Mouse (Mus musculus): Measurements from ENCODE around the gene Pars2. TPM values are rescaled to one million over a fixed set of nuclear protein-coding genes. Genes with fewer than 3 reads are reported as not detected.

Pars2 gene
- 1 to 10 TPM; 6.1 to 8.5 TPM for total RNA-seq (2021)
- long read RNA-seq, experiment 1, partial matches to known transcripts = 0 of 7 reads
- long read RNA-seq, experiment 1, other reads (novel, unspliced or antisense) = 2 of 7 reads
- long read RNA-seq, experiment 2, transcript Pars2-203 (2 exons, 502 nt) = major isoform, 6 of 19 reads
- long read RNA-seq, experiment 2, partial matches to known transcripts = 0 of 19 reads
- long read RNA-seq, experiment 2, other reads (novel, unspliced or antisense) = 9 of 19 reads

DNA sequence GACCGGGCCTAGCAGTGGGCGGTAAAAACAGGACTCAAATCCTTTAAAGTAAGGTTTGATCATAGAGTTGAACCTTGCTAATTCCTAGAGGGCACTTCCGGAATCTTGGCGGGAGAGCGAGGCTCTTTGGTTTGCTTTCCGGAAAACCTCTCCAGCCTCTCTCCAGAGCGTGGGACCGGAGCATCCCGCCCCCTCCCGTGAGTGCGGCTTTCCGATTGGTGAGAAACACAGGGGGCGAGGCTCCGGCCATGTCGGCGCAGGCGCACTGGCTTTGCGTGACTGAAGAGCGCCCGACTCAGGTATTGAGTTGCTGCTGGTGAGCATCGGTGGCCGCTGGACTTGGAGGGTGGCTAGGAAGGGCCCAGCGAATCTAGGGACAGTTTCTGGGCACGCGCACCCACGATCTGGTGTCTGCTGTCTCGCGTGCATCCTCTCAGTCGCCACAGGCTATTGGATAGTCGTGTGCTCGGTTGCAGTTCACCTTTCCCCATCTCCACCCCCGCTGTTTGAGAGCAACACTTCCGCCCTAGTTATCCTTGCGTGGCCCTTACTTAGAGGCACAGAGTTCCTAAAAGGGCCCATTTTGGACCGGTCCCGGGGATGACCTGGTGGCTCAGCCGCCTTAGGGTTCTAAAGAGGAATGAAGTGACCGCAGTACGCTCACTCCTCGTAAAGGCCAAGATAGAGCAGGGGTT, at the start of gene Pars2:
Gene Pars2, plus strand, starts transcription at position 237 of the 695 bp plus-strand sequence.
- peak; percentile 98 for DNase-seq (ENCODE audit: low spot score in 2 of 2)
- Histone ChIP-seq H3K4me3 (peak within 1 kb of the TSS; percentile 70), H3K27ac (peak within 1 kb of the TSS; percentile 90)
- no peak for TF ChIP-seq CTCF (conservative IDR thresholded peaks at IDR 0.05)

- no peak for DNase-seq (ENCODE audit: low spot score in 2 of 2)
- Histone ChIP-seq H3K4me3 (0 out of 2 replicates have a peak overlapping the region, but pooled peaks have one; percentile 24), H3K27ac (no peak overlapping the region)
- TF ChIP-seq CTCF (conservative IDR thresholded peaks at IDR 0.05) = no peak
Measured at GRCm38 (mm10) chr4:106606639-106607554, 44.0 kb upstream of the Pars2 start.

DNA sequence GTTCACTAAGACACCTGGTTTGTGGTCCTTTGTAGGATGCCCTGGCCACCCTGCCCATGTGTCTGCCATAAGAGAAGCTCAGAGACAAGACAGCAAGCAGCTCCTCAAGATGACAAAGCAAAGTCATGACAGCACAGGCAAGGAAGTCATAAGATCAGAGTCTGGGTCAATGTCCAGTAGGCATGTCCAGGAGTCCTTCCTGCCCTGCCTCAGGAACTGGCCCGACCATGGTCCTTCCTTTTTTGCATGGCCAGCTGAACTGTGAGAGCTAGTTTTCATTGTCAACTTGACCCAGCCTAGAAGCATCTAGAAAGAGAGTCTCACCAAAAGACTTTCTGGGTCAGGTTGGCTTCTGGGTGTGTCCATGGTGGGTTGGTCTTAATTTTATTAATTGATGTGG, 43.0 kb upstream of the Pars2 start:
- H3K4me3 ChIP-seq = no peak overlapping the region
- no peak for DNase-seq (ENCODE audit: low spot score in 2 of 2)
- TF ChIP-seq CTCF (conservative IDR thresholded peaks at IDR 0.05) = no peak
- no peak overlapping the region for H3K27ac ChIP-seq

GRCm38 (mm10) chr4:106613105-106613504, 37.8 kb upstream of the Pars2 start:
- no peak for DNase-seq (ENCODE audit: low spot score in 2 of 2)
- Histone ChIP-seq H3K27ac (no peak overlapping the region), H3K4me3 (no peak overlapping the region)
- no peak for TF ChIP-seq CTCF (conservative IDR thresholded peaks at IDR 0.05)

GRCm38 (mm10) chr4:106613560-106613959, 37.3 kb upstream of the Pars2 start:
- TF ChIP-seq CTCF (conservative IDR thresholded peaks at IDR 0.05) = no peak
- no peak for DNase-seq (ENCODE audit: low spot score in 2 of 2)
- Histone ChIP-seq H3K27ac (no peak overlapping the region), H3K4me3 (no peak overlapping the region)

DNA sequence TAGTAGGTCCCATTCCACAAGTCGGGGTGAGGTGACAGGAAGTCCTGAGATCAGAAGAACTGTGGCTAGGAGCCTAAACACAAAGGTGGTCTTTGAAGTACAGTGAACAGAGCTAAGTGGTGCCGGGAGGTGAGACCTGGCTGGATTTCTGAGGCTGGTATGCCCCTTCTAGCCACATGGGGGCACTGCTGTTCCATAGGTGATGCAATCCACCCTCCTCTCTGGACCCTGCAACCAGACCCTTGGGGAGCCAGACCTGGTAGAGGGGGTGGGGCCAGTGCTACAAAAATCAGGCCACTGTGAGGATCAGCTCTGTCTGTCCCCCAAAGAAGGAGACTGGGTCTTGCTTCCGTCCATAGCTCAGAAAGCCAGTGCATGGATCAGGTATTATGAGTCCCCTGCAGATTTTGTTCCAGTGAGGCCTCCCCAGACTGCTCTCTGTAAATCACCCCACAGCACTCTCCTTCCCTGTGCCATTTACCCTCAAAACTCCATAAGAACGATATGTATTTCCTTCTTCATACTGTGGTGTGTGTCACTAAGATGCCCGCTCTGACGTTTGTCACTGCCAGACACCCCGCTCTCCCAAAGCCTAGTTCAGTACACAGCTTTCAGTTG, 36.6 kb upstream of the Pars2 start:
- peak; percentile 98 for TF ChIP-seq CTCF (conservative IDR thresholded peaks at IDR 0.05)

GRCm38 (mm10) chr4:106614881-106615280, 36.0 kb upstream of the Pars2 start:
- Histone ChIP-seq H3K27ac (peak overlapping the region; percentile 63), H3K4me3 (no peak overlapping the region)
- no peak for DNase-seq (ENCODE audit: low spot score in 2 of 2)
- no peak for TF ChIP-seq CTCF (conservative IDR thresholded peaks at IDR 0.05)

More for the DNA sequence above, 36.6 kb upstream of the Pars2 start:
- Histone ChIP-seq H3K4me3 (no peak overlapping the region), H3K27ac (peak overlapping the region; percentile 63)
- DNase-seq (ENCODE audit: low spot score in 2 of 2) = peak; percentile 60 to 85

GRCm38 (mm10) chr4:106615637-106616036, 35.2 kb upstream of the Pars2 start:
- DNase-seq (ENCODE audit: low spot score in 2 of 2) = no peak
- TF ChIP-seq CTCF (conservative IDR thresholded peaks at IDR 0.05) = no peak
- Histone ChIP-seq H3K27ac (no peak overlapping the region), H3K4me3 (no peak overlapping the region)

DNA sequence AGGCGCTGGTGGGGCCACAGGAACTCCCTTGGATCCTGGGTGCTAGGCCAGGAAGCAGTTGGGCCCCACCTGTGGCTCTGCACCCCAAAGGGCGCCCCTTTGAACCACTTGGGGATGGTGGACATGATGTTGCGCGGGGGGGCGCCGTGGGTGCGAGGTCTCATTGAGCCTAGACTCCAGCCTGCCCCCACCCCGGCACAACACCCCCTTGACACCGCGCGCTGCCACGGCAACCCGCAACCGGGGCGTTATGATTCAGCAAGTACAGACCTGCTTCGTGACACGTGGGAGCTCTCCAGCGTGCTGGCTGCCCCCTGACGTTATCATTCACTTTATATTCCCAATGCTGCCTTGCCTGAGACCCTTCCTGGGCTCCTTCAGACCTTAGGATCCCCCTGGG, 33.8 kb upstream of the Pars2 start, which contains the start of gene Lexm:
Gene Lexm, minus strand, starts transcription at position 186 of the 400 bp plus-strand sequence.
- Histone ChIP-seq H3K27ac (peak within 1 kb of the TSS; percentile 77; the same call in 1 of the 2 replicates), H3K4me3 (peak within 1 kb of the TSS; percentile 41)
- TF ChIP-seq CTCF (conservative IDR thresholded peaks at IDR 0.05) = no peak
- peak in 1 of 2 experiments; percentile 51 for DNase-seq (ENCODE audit: low spot score in 2 of 2)

DNA sequence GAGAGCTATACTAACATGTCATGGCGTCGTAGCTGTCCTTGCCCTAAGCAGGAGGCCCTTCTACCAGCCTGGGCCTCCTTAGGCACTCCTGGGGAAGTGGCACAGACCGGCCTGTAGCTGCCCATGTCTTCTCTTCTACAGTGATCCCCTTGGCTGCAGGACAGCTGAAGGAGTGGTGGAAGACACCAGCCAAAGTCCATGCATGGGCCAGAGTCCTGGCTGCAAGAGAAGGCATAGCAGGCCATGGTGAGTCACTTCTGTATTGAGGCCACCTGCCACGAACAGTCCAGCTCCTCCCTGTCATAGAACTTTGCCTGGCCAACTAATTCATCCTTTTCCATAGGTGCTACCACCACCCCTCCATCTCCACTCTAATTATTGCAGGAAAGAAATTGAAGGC, 32.0 kb upstream of the Pars2 start:
- no peak for DNase-seq (ENCODE audit: low spot score in 2 of 2)

DNA sequence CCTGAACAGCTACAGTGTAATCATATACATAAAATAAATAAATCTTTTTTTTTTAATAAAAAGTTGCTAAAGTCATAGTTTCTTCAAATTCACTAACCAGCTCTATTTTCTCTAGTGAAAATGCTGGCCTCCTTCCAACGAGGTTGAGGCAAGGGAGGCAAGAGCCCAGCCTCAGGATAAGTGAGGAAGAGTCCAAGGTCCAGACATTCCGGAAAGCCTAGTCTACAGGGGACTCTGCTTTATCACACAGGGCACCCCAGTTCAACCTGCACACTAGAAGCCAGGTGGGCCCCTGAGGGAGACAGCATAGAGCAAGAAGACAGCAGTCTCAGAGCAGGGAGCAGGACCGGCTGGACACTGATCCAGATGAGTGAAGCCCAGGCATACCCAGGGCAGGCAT, 29.4 kb upstream of the Pars2 start:
- H3K4me3 ChIP-seq = no peak overlapping the region
- no peak for TF ChIP-seq CTCF (conservative IDR thresholded peaks at IDR 0.05)
- no peak for DNase-seq (ENCODE audit: low spot score in 2 of 2)

More for the DNA sequence above, 32.0 kb upstream of the Pars2 start:
- no peak for TF ChIP-seq CTCF (conservative IDR thresholded peaks at IDR 0.05)
- H3K27ac ChIP-seq = no peak overlapping the region
- no peak overlapping the region for H3K4me3 ChIP-seq

GRCm38 (mm10) chr4:106622030-106622493, 28.8 kb upstream of the Pars2 start, which contains the start of gene Ttc22:
Gene Ttc22, plus strand, starts transcription at chr4:106622432.
- TF ChIP-seq CTCF (conservative IDR thresholded peaks at IDR 0.05) = no peak
- no peak for DNase-seq (ENCODE audit: low spot score in 2 of 2)
- Histone ChIP-seq H3K27ac (no peak within 1 kb of the TSS), H3K4me3 (peak within 1 kb of the TSS; percentile 8; the same call in 1 of the 2 replicates)

More for the DNA sequence above, 29.4 kb upstream of the Pars2 start:
- no peak overlapping the region for H3K27ac ChIP-seq
